Mouse (Mus musculus): ENCODE measurements at regions not wholly inside any gene's neighbourhood (a gene's known extent, or its start where the extent isn't known, plus 50 kb on each side); places are given as distances from the start of the nearest gene placed in this dataset.

GRCm38 (mm10) chr15:93916856-93917255 is 321.2 kb upstream of the Prickle1 start:
- TF ChIP-seq CTCF (IDR thresholded peaks at IDR 0.05; ENCODE audit: borderline replicate concordance, extremely low read depth, insufficient read depth, insufficient read length) (no peak), POLR2A (IDR thresholded peaks at IDR 0.05; ENCODE audit: borderline replicate concordance, extremely low read depth, insufficient read depth, insufficient read length, poor library complexity, severe bottlenecking) (no peak)
- DNase-seq (ENCODE audit: low read depth), result peak; percentile 38

GRCm38 (mm10) chr15:93913462-93913861 is 317.8 kb upstream of the Prickle1 start:
- TF ChIP-seq CTCF (IDR thresholded peaks at IDR 0.05; ENCODE audit: borderline replicate concordance, extremely low read depth, insufficient read depth, insufficient read length) (no peak), POLR2A (IDR thresholded peaks at IDR 0.05; ENCODE audit: borderline replicate concordance, extremely low read depth, insufficient read depth, insufficient read length, poor library complexity, severe bottlenecking) (no peak)

GRCm38 (mm10) chr15:93913041-93913440 is 317.4 kb upstream of the Prickle1 start:
- DNase-seq (ENCODE audit: low read depth), result no peak
- TF ChIP-seq CTCF (IDR thresholded peaks at IDR 0.05; ENCODE audit: borderline replicate concordance, extremely low read depth, insufficient read depth, insufficient read length) (no peak), POLR2A (IDR thresholded peaks at IDR 0.05; ENCODE audit: borderline replicate concordance, extremely low read depth, insufficient read depth, insufficient read length, poor library complexity, severe bottlenecking) (no peak)

More at GRCm38 (mm10) chr15:93913462-93913861, 317.8 kb upstream of the Prickle1 start:
- DNase-seq (ENCODE audit: low read depth), result no peak

- DNase-seq (ENCODE audit: low read depth), result peak; percentile 45
- TF ChIP-seq POLR2A (IDR thresholded peaks at IDR 0.05; ENCODE audit: borderline replicate concordance, extremely low read depth, insufficient read depth, insufficient read length, poor library complexity, severe bottlenecking) (no peak), CTCF (IDR thresholded peaks at IDR 0.05; ENCODE audit: borderline replicate concordance, extremely low read depth, insufficient read depth, insufficient read length) (no peak)
Observed at GRCm38 (mm10) chr15:93910981-93911431, 315.3 kb upstream of the Prickle1 start.

GRCm38 (mm10) chr15:93910158-93910557 is 314.5 kb upstream of the Prickle1 start:
- DNase-seq (ENCODE audit: low read depth), result no peak
- no peak for TF ChIP-seq POLR2A (IDR thresholded peaks at IDR 0.05; ENCODE audit: borderline replicate concordance, extremely low read depth, insufficient read depth, insufficient read length, poor library complexity, severe bottlenecking)
- TF ChIP-seq CTCF (IDR thresholded peaks at IDR 0.05; ENCODE audit: borderline replicate concordance, extremely low read depth, insufficient read depth, insufficient read length), result no peak

GRCm38 (mm10) chr15:93903671-93904603 is 308.2 kb upstream of the Prickle1 start:
- peak; percentile 35 for DNase-seq (ENCODE audit: low read depth)
- TF ChIP-seq CTCF (IDR thresholded peaks at IDR 0.05; ENCODE audit: borderline replicate concordance, extremely low read depth, insufficient read depth, insufficient read length) (no peak), POLR2A (IDR thresholded peaks at IDR 0.05; ENCODE audit: borderline replicate concordance, extremely low read depth, insufficient read depth, insufficient read length, poor library complexity, severe bottlenecking) (no peak)

GRCm38 (mm10) chr15:93882826-93883225 is 287.1 kb upstream of the Prickle1 start:
- DNase-seq (ENCODE audit: low read depth), result no peak
- TF ChIP-seq POLR2A (IDR thresholded peaks at IDR 0.05; ENCODE audit: borderline replicate concordance, extremely low read depth, insufficient read depth, insufficient read length, poor library complexity, severe bottlenecking) (no peak), CTCF (IDR thresholded peaks at IDR 0.05; ENCODE audit: borderline replicate concordance, extremely low read depth, insufficient read depth, insufficient read length) (no peak)

GRCm38 (mm10) chr15:93881276-93881675 is 285.6 kb upstream of the Prickle1 start:
- DNase-seq (ENCODE audit: low read depth), result no peak
- no peak for TF ChIP-seq CTCF (IDR thresholded peaks at IDR 0.05; ENCODE audit: borderline replicate concordance, extremely low read depth, insufficient read depth, insufficient read length)
- TF ChIP-seq POLR2A (IDR thresholded peaks at IDR 0.05; ENCODE audit: borderline replicate concordance, extremely low read depth, insufficient read depth, insufficient read length, poor library complexity, severe bottlenecking), result no peak

- no peak for DNase-seq (ENCODE audit: low read depth)
Observed at GRCm38 (mm10) chr15:93880302-93880701, 284.6 kb upstream of the Prickle1 start.

GRCm38 (mm10) chr15:93879006-93879405 is 283.3 kb upstream of the Prickle1 start:
- TF ChIP-seq CTCF (IDR thresholded peaks at IDR 0.05; ENCODE audit: borderline replicate concordance, extremely low read depth, insufficient read depth, insufficient read length) (no peak), POLR2A (IDR thresholded peaks at IDR 0.05; ENCODE audit: borderline replicate concordance, extremely low read depth, insufficient read depth, insufficient read length, poor library complexity, severe bottlenecking) (no peak)
- peak; percentile 25 for DNase-seq (ENCODE audit: low read depth)

More at GRCm38 (mm10) chr15:93880302-93880701, 284.6 kb upstream of the Prickle1 start:
- TF ChIP-seq CTCF (IDR thresholded peaks at IDR 0.05; ENCODE audit: borderline replicate concordance, extremely low read depth, insufficient read depth, insufficient read length), result no peak
- no peak for TF ChIP-seq POLR2A (IDR thresholded peaks at IDR 0.05; ENCODE audit: borderline replicate concordance, extremely low read depth, insufficient read depth, insufficient read length, poor library complexity, severe bottlenecking)

- TF ChIP-seq CTCF (IDR thresholded peaks at IDR 0.05; ENCODE audit: borderline replicate concordance, extremely low read depth, insufficient read depth, insufficient read length), result no peak
- TF ChIP-seq POLR2A (IDR thresholded peaks at IDR 0.05; ENCODE audit: borderline replicate concordance, extremely low read depth, insufficient read depth, insufficient read length, poor library complexity, severe bottlenecking), result no peak
- DNase-seq (ENCODE audit: low read depth), result no peak
Observed at GRCm38 (mm10) chr15:93876335-93876734, 280.6 kb upstream of the Prickle1 start.
